Mouse (Mus musculus) C2C12 (cell line): ENCODE measurements at regions not wholly inside any gene's neighbourhood (a gene's known extent, or its start where the extent isn't known, plus 50 kb on each side); places are given as distances from the start of the nearest gene placed in this dataset.

ENCODE experiments used
- CEBPB ChIP-seq: IDR thresholded peaks from one replicate; pipeline ENCODE4 v1.6.1; 2011; ENCODE audit warnings: low read depth, mild to moderate bottlenecking, control low read depth, moderate library complexity
- CTCF ChIP-seq: IDR thresholded peaks from one replicate; pipeline ENCODE4 v1.5.1; 2011; ENCODE audit not compliant: control insufficient read depth, insufficient read depth, insufficient read length
- FOSL1 ChIP-seq: IDR thresholded peaks from one replicate; pipeline ENCODE4 v1.8.0; 2011; ENCODE audit warnings: mild to moderate bottlenecking, low read length; ENCODE audit not compliant: poor library complexity, insufficient read depth, severe bottlenecking
- MAX ChIP-seq: IDR thresholded peaks from one replicate; pipeline ENCODE4 v1.6.1; 2011; ENCODE audit warnings: mild to moderate bottlenecking, control low read depth
- MYOG ChIP-seq: IDR thresholded peaks from one replicate; pipeline ENCODE4 v1.6.1; 2011; ENCODE audit not compliant: control insufficient read depth, insufficient read length; ENCODE audit errors: extremely low read depth
- USF1 ChIP-seq: IDR thresholded peaks from one replicate; pipeline ENCODE4 v1.6.1; 2011; ENCODE audit warnings: low read depth, mild to moderate bottlenecking, control low read depth, moderate library complexity

GRCm38 (mm10) chr16:24166496-24166895 is 177.8 kb upstream of the Bcl6 start:
- TF ChIP-seq CTCF = no peak
- TF ChIP-seq USF1 = no peak
- no peak for TF ChIP-seq MYOG
- no peak for TF ChIP-seq CEBPB
- TF ChIP-seq FOSL1 = no peak
- no peak for TF ChIP-seq MAX
